Mouse (Mus musculus): ENCODE data around the gene Xpo4. TPM values are rescaled to one million over a fixed set of nuclear protein-coding genes. Genes with fewer than 3 reads are reported as not detected.
A peak's percentile ranks its signal among the peaks of the same experiment; 100 is the strongest.

The Xpo4 gene
- 12.9 and 13.1 TPM in 2 replicates for polyA plus RNA-seq (2015; fragmentation: Nextera tagmentation; extraction: Ambion mirVana)

DNA sequence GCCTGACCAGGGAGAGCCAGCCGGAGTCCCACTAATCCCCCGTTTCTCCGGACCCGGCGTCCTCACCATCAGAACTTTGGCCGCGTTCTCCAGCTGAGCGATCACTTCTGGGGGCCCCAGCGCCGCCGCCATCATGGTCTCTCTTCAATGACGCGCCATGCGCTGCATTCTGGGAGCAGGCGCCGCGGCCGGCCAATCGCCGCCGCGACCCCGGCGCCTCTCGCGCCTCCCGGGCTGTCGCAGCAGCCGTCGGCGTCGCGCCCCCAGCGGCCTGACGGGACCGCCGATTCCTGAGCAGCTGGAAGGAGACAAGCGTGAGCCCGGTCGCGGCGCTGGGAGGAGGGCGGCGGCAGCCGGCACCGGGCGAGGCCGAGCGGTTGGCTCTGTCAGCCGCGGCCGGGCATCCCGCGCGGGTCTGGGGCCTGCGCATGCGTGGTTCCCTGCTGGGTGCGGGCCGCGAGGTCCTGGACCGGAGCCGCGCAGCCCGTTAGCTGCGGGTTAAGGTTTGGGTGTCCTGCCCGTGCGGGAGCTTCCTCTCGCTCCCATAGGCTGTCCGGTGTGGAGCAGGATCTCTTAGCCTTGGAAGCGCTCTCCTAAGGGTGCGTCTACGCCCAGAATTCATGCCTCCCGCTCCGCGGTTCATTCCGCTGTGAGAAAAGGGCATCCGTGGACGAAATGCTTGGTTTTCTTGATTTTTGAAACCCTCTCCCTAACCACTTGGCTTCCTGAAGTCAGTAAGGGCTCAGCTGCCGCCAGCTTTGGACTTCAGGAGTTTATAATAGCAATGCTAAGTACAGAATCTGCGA, at the start of gene Xpo4:
Gene Xpo4, minus strand, starts transcription at position 609 of the 806 bp plus-strand sequence.
- ATAC-seq (replicated peaks), result peak; percentile 98
- peak within 1 kb of the TSS; percentile 91 for H3K4me2 ChIP-seq
- no peaks in the 10 kb centered on the region for H3K36me3 ChIP-seq (replicated peaks)
- no peaks in the 10 kb centered on the region for H3K9me3 ChIP-seq
- WGBS, result under 1% methylated on average over 79 of the region's 80 CpGs
- H3K4me3 ChIP-seq, result peak within 1 kb of the TSS; percentile 62
- peak within 1 kb of the TSS; percentile 77 for H3K9ac ChIP-seq
- peak within 1 kb of the TSS; percentile 97 for H3K27ac ChIP-seq
- H3K27me3 ChIP-seq (replicated peaks), result no peaks in the 10 kb centered on the region
- H3K4me1 ChIP-seq, result peaks cover 25% of the 10 kb centered on the region

DNA sequence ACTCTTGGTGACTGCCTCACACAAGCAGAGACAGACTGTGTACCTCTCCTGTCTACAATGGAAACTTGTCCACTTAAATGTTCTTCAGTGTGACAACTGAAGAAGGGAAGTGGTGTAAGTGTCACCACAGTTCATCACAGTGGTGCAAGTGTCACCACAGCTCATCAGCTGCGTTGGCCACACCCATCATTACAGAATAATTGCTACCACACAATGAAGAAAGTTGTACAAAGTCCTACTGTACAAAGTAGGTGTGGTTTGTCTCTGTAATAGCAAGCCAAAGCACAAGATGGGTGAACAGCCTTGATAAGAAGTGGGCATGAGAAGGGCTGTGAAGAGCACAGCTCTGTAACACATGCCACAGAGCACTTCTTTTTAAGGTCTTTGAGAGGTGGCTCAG, 47.7 kb upstream of the Xpo4 start:
- Histone ChIP-seq H3K4me2 (no peak overlapping the region), H3K36me3 (replicated peaks) (no peaks in the 10 kb centered on the region), H3K4me1 (peaks cover 24% of the 10 kb centered on the region), H3K9me3 (no peaks in the 10 kb centered on the region), H3K4me3 (no peak overlapping the region), H3K27me3 (replicated peaks) (no peaks in the 10 kb centered on the region), H3K27ac (no peak overlapping the region), H3K9ac (no peak overlapping the region)
- WGBS, result 94% methylated on average over 1 of the region's 1 CpGs
- ATAC-seq (replicated peaks), result no peak

- Histone ChIP-seq H3K4me2 (no peak overlapping the region), H3K4me1 (peaks cover 35% of the 10 kb centered on the region), H3K36me3 (replicated peaks) (no peaks in the 10 kb centered on the region), H3K4me3 (no peak overlapping the region), H3K9me3 (no peaks in the 10 kb centered on the region), H3K27me3 (replicated peaks) (no peaks in the 10 kb centered on the region), H3K27ac (no peak overlapping the region), H3K9ac (no peak overlapping the region)
- no peak for ATAC-seq (replicated peaks)
- 91% methylated on average over 6 of the region's 6 CpGs for WGBS
These were observed 45.8 kb upstream of the Xpo4 start for GRCm38 (mm10) chr14:57711059-57711458.

GRCm38 (mm10) chr14:57709171-57709570, 43.9 kb upstream of the Xpo4 start:
- peak; percentile 44; the same call in 1 of the 2 replicates for ATAC-seq (replicated peaks)
- H3K36me3 ChIP-seq (replicated peaks), result no peaks in the 10 kb centered on the region
- H3K4me2 ChIP-seq, result no peak overlapping the region
- H3K27ac ChIP-seq, result 0 out of 2 replicates have a peak overlapping the region, but pooled peaks have one; percentile 20
- H3K4me1 ChIP-seq, result peaks cover 35% of the 10 kb centered on the region
- no peak overlapping the region for H3K9ac ChIP-seq
- no peaks in the 10 kb centered on the region for H3K27me3 ChIP-seq (replicated peaks)
- WGBS, result 17% methylated on average over 10 of the region's 10 CpGs
- no peaks in the 10 kb centered on the region for H3K9me3 ChIP-seq
- H3K4me3 ChIP-seq, result no peak overlapping the region

DNA sequence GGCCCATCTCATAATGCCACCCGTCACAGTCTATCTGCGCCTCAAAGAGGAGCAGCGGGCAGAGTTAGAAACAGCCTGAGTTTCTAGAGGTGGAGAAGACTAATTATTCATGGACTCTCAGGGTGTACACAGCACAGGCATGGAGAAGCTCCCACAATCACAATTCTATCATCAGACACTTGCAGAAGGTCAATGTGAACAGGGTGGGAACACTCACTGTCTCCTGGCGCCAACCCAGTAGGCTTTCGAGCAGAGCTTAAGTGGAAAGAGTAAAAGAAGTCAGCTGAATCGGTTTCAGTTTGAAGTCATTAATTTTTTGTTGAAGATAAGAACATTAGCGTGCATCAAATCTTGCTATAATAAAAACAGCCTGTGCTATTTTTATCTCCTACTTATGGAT, 43.4 kb upstream of the Xpo4 start:
- H3K4me1 ChIP-seq, result peaks cover 35% of the 10 kb centered on the region
- H3K27me3 ChIP-seq (replicated peaks), result no peaks in the 10 kb centered on the region
- no peak overlapping the region for H3K4me2 ChIP-seq
- H3K27ac ChIP-seq, result no peak overlapping the region
- ATAC-seq (replicated peaks), result no peak
- H3K4me3 ChIP-seq, result no peak overlapping the region
- no peak overlapping the region for H3K9ac ChIP-seq
- 62% methylated on average over 7 of the region's 7 CpGs for whole genome bisulfite sequencing
- H3K36me3 ChIP-seq (replicated peaks), result no peaks in the 10 kb centered on the region
- H3K9me3 ChIP-seq, result no peaks in the 10 kb centered on the region

- H3K27ac ChIP-seq, result peak overlapping the region; percentile 69
- no peaks in the 10 kb centered on the region for H3K9me3 ChIP-seq
- H3K36me3 ChIP-seq (replicated peaks), result no peaks in the 10 kb centered on the region
- no peak overlapping the region for H3K4me3 ChIP-seq
- WGBS, result 21% methylated on average over 18 of the region's 18 CpGs
- H3K27me3 ChIP-seq (replicated peaks), result no peaks in the 10 kb centered on the region
- H3K4me1 ChIP-seq, result peaks cover 36% of the 10 kb centered on the region
- H3K4me2 ChIP-seq, result peak overlapping the region; percentile 16; the same call in 1 of the 2 replicates
- peak; percentile 53 for ATAC-seq (replicated peaks)
- peak overlapping the region; percentile 24; the same call in 1 of the 2 replicates for H3K9ac ChIP-seq
These were observed 42.1 kb upstream of the Xpo4 start for GRCm38 (mm10) chr14:57707100-57707893.

DNA sequence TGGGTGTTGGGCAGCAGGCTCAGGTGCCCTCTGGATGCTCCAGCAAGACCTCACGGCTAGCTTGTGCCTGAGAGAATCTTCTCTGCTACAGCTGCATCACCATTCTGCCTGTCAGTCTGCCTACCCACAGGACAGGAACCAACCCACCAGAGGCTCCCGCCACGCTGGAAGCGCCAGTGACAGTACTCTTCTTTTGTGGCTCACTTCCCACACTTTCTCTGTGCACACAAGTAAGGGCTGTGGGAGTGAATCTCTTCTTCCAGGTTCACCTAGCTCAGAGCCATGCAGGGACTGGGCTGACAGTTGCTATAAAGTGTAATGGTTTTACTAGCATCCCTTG, 41.5 kb upstream of the Xpo4 start:
- ATAC-seq (replicated peaks), result peak; percentile 40
- 67% methylated on average over 4 of the region's 4 CpGs for WGBS
- H3K4me1 ChIP-seq, result peaks cover 40% of the 10 kb centered on the region

DNA sequence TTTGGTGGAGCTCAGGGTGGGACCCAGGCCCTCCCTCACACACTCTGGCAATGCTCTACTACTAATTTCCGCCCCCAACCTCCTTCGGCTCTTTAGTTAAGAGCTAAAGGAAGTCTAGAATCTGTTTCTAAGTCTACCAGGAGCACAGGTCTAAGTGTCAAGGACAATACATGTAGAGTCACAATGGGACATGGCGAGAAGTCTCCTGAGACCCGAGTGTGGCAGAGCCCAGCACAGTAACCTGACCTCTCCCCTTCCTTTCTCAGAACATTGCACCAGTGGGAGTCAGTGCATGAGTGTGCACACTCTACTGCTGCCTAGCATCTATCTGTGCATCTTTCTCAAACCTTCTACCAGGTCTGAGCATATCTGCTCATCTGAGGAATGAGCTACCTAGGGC, 40.5 kb upstream of the Xpo4 start:
- 90% methylated on average over 4 of the region's 4 CpGs for WGBS
- Histone ChIP-seq H3K4me1 (peaks cover 40% of the 10 kb centered on the region), H3K9me3 (no peaks in the 10 kb centered on the region), H3K4me3 (no peak overlapping the region), H3K27me3 (replicated peaks) (no peaks in the 10 kb centered on the region), H3K4me2 (no peak overlapping the region), H3K36me3 (replicated peaks) (no peaks in the 10 kb centered on the region), H3K9ac (no peak overlapping the region), H3K27ac (no peak overlapping the region)
- ATAC-seq (replicated peaks), result no peak

More for the DNA sequence above, 41.5 kb upstream of the Xpo4 start:
- H3K27ac ChIP-seq, result peak overlapping the region; percentile 69
- no peak overlapping the region for H3K4me3 ChIP-seq
- H3K4me2 ChIP-seq, result no peak overlapping the region
- H3K9ac ChIP-seq, result no peak overlapping the region; the same call in 1 of the 2 replicates
- no peaks in the 10 kb centered on the region for H3K36me3 ChIP-seq (replicated peaks)
- H3K9me3 ChIP-seq, result no peaks in the 10 kb centered on the region
- no peaks in the 10 kb centered on the region for H3K27me3 ChIP-seq (replicated peaks)

DNA sequence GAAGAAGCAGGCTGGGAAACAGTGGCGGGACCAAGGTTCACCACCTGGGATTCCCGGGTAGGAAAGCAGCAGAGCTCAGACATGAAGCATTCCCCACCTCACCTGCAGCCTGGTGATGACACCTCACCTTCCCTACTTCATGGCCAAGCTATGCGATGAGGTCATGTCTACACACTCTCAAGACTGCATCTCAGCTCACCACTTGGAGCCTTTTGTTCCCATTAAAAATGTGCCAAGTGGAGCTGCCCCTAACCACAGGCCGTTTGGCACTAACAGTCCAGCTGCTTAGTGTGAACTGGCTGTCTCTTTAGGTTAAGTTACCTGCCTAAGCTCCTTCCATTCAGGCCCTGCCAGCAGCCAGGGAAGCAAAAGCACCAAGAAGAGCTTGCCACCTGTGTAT, 39.8 kb upstream of the Xpo4 start:
- ATAC-seq (replicated peaks), result no peak
- H3K27ac ChIP-seq, result no peak overlapping the region
- WGBS, result 93% methylated on average over 4 of the region's 4 CpGs
- H3K4me3 ChIP-seq, result no peak overlapping the region
- H3K36me3 ChIP-seq (replicated peaks), result no peaks in the 10 kb centered on the region
- no peak overlapping the region for H3K9ac ChIP-seq
- H3K9me3 ChIP-seq, result no peaks in the 10 kb centered on the region
- H3K4me2 ChIP-seq, result no peak overlapping the region
- H3K4me1 ChIP-seq, result peaks cover 40% of the 10 kb centered on the region
- no peaks in the 10 kb centered on the region for H3K27me3 ChIP-seq (replicated peaks)

DNA sequence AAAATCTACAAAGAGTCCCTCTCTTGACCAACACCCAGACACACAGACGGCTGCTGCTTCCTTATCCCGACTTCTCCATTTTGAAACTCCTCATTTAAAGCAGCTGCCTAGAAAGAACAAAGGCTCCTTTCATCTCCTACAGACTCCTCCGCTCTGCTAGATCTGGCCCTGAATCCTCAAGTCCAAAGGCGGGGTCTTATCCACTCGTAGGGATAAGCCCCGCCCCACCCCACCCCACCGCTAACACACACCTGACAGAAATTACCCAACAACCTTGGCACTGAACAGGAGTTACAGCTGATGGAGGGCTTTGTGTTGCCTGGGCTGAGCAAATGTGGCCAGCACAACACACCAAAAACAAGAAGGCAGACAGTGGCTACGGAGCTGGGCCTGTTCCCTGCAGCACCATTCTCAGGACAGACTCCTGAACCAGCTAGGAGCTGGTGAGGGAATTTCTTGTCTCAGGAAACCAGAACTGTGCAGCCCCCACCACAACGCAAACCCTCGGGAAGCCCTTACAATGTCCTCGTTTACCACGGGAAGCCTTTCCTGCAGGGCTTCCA, 36.8 kb upstream of the Xpo4 start:
- no peaks in the 10 kb centered on the region for H3K9me3 ChIP-seq
- no peak overlapping the region for H3K9ac ChIP-seq
- no peak overlapping the region for H3K4me3 ChIP-seq
- 49% methylated on average over 12 of the region's 12 CpGs for WGBS
- no peak overlapping the region for H3K4me2 ChIP-seq
- no peaks in the 10 kb centered on the region for H3K27me3 ChIP-seq (replicated peaks)
- ATAC-seq (replicated peaks), result peak; percentile 65; the same call in 1 of the 2 replicates
- peak overlapping the region; percentile 27 for H3K27ac ChIP-seq
- H3K36me3 ChIP-seq (replicated peaks), result 0 out of 2 replicates have a peak, but pooled peaks cover 6% of the 10 kb centered on the region
- H3K4me1 ChIP-seq, result peaks cover 13% of the 10 kb centered on the region

GRCm38 (mm10) chr14:57699461-57699970, 34.3 kb upstream of the Xpo4 start:
- no peak overlapping the region for H3K4me3 ChIP-seq
- no peaks in the 10 kb centered on the region for H3K9me3 ChIP-seq
- H3K4me1 ChIP-seq, result 0 out of 2 replicates have a peak, but pooled peaks cover 5% of the 10 kb centered on the region
- no peak overlapping the region for H3K9ac ChIP-seq
- no peak for ATAC-seq (replicated peaks)
- no peak overlapping the region for H3K27ac ChIP-seq
- H3K27me3 ChIP-seq (replicated peaks), result no peaks in the 10 kb centered on the region
- 95% methylated on average over 33 of the region's 33 CpGs for WGBS
- H3K36me3 ChIP-seq (replicated peaks), result 0 out of 2 replicates have a peak, but pooled peaks cover 6% of the 10 kb centered on the region
- H3K4me2 ChIP-seq, result no peak overlapping the region

DNA sequence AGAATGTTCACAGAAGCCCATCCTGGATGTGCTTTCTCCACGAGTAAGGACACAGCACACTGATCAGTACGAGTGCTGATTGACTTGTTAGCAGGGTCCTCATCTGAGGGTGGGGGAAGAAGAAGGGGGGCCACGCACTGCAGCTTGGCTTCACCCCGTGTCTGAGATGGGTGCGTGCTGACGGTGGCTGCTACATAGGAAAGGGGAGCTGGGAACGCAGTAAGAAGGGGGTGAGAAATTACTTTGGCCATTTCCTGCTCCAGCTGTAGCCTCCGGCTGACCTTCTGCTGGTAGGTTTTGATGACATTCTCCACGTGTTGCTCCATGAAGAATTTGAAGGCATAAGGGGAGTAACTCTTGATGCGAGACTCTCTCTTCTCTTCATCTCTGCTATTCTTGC, 33.8 kb upstream of the Xpo4 start:
- 0 out of 2 replicates have a peak, but pooled peaks cover 6% of the 10 kb centered on the region for H3K36me3 ChIP-seq (replicated peaks)
- no peak overlapping the region for H3K9ac ChIP-seq
- no peaks in the 10 kb centered on the region for H3K27me3 ChIP-seq (replicated peaks)
- WGBS, result 88% methylated on average over 10 of the region's 10 CpGs
- H3K27ac ChIP-seq, result no peak overlapping the region
- no peak overlapping the region for H3K4me3 ChIP-seq
- H3K4me1 ChIP-seq, result 0 out of 2 replicates have a peak, but pooled peaks cover 5% of the 10 kb centered on the region
- no peak overlapping the region for H3K4me2 ChIP-seq
- ATAC-seq (replicated peaks), result no peak
- H3K9me3 ChIP-seq, result no peaks in the 10 kb centered on the region

Data from midbrain, embryonic 15.5 days (tissue).